Mouse (Mus musculus) kidney, postnatal 0 days (tissue): ENCODE measurements around the gene Tex14. TPM values are rescaled to one million over a fixed set of nuclear protein-coding genes. Genes with fewer than 3 reads are reported as not detected.
"Not testable (repeated sequence)": the region's sequence is repeated elsewhere in the genome, so short reads cannot be mapped to it uniquely, and the experiment has no call there.

Source experiments
- ATAC-seq: fragments of 200-750 bp; cut with Nextera tagmentation; replicated peaks from 2 replicates; pipeline ENCODE4 v1.8.0; 2017; ENCODE audit warnings: low read depth, moderate number of reproducible peaks, moderate TSS enrichment, moderate library complexity; ENCODE audit not compliant: low FRiP score
- DNase-seq: peaks from one replicate; pipeline ENCODE4 v3.0.0-alpha.2; 2016; ENCODE audit warnings: low spot score
- H3K27ac ChIP-seq: fragments of 300-500 bp; sonication (generic); 2 replicates; pipeline ENCODE4 v1.5.1; 2014; ENCODE audit warnings: mild to moderate bottlenecking
- H3K27me3 ChIP-seq: fragments of 300-500 bp; sonication (generic); 2 replicates; pipeline ENCODE4 v1.6.1; 2014; ENCODE audit warnings: low read length, mixed read lengths; ENCODE audit not compliant: insufficient read depth
- H3K36me3 ChIP-seq: fragments of 300-500 bp; sonication (generic); 2 replicates; pipeline ENCODE4 v1.6.1; 2014; ENCODE audit warnings: low read length, mixed read lengths; ENCODE audit not compliant: insufficient read depth
- H3K4me1 ChIP-seq: fragments of 300-500 bp; sonication (generic); replicated peaks from 2 replicates; pipeline ENCODE4 v1.6.1; 2014; ENCODE audit warnings: antibody characterized with exemption, low read length, mixed read lengths; ENCODE audit not compliant: insufficient read depth
- H3K4me2 ChIP-seq: fragments of 300-500 bp; sonication (generic); 2 replicates; pipeline ENCODE4 v1.6.1; 2014; ENCODE audit warnings: mild to moderate bottlenecking, low read length, moderate library complexity, mixed read lengths
- H3K4me3 ChIP-seq: fragments of 300-500 bp; sonication (generic); replicated peaks from 2 replicates; pipeline ENCODE4 v1.5.1; 2014; ENCODE audit warnings: low read depth, low read length
- H3K9ac ChIP-seq: fragments of 300-500 bp; sonication (generic); 2 replicates; pipeline ENCODE4 v1.6.1; 2014; ENCODE audit warnings: low read depth, low read length
- H3K9me3 ChIP-seq: fragments of 300-500 bp; sonication (generic); replicated peaks from 2 replicates; pipeline ENCODE4 v1.6.1; 2016; ENCODE audit warnings: low read length, inconsistent platforms, mixed read lengths
- CTCF ChIP-seq: IDR thresholded peaks from 2 replicates; pipeline ENCODE4 v1.5.1; 2016; ENCODE audit warnings: antibody characterized with exemption, low read depth, mild to moderate bottlenecking, moderate library complexity
- WGBS: fragments of 180-500 bp; shearing (Covaris S2); extraction: QIAGEN DNeasy Blood & Tissue Kit; methylation state at CpG from one replicate; pipeline ENCODE4 v1.1.7; 2014; 5-methylcytosine and 5-hydroxymethylcytosine counted together
- polyA plus RNA-seq: library from polyadenylated mRNA; unstranded; fragments of >200 nt; fragmentation: Nextera tagmentation; extraction: Ambion mirVana; gene quantifications from 2 replicates; pipeline ENCODE4 v1.2.1, GENCODE M21; 2015

The Tex14 gene
- polyA plus RNA-seq, 1 experiment from 2014 or later: 0.57 TPM

GRCm38 (mm10) chr11:87453216-87454034, 48.6 kb downstream of the Tex14 start:
- H3K4me3 ChIP-seq: no peak overlapping the region
- TF ChIP-seq CTCF: no peak
- no peak overlapping the region for H3K9ac ChIP-seq
- 11% methylated on average over 13 of the region's 13 CpGs for WGBS
- no peaks in the 10 kb centered on the region for H3K36me3 ChIP-seq
- 0 out of 2 replicates have a peak, but pooled peaks cover 11% of the 10 kb centered on the region for H3K4me1 ChIP-seq
- no peaks in the 10 kb centered on the region for H3K9me3 ChIP-seq
- peak overlapping the region; percentile 23; the same call in 1 of the 2 replicates for H3K4me2 ChIP-seq
- H3K27ac ChIP-seq: no peak overlapping the region
- ATAC-seq: no peak
- DNase-seq: peak; percentile 58
- H3K27me3 ChIP-seq: no peaks in the 10 kb centered on the region

- H3K4me3 ChIP-seq: no peak overlapping the region
- H3K36me3 ChIP-seq: no peaks in the 10 kb centered on the region
- no peak for TF ChIP-seq CTCF
- no peak overlapping the region for H3K9ac ChIP-seq
- no peaks in the 10 kb centered on the region for H3K27me3 ChIP-seq
- 89% methylated on average over 2 of the region's 2 CpGs for WGBS
- H3K4me1 ChIP-seq: 0 out of 2 replicates have a peak, but pooled peaks cover 11% of the 10 kb centered on the region
- DNase-seq (no peak), ATAC-seq (no peak)
- no peak overlapping the region for H3K4me2 ChIP-seq
- no peak overlapping the region for H3K27ac ChIP-seq
- H3K9me3 ChIP-seq: no peaks in the 10 kb centered on the region
These were observed 49.3 kb downstream of the Tex14 start for GRCm38 (mm10) chr11:87454035-87454690.

- H3K27me3 ChIP-seq: no peaks in the 10 kb centered on the region
- H3K9ac ChIP-seq: no peak overlapping the region
- H3K27ac ChIP-seq: no peak overlapping the region
- DNase-seq (no peak), ATAC-seq (no peak)
- H3K4me2 ChIP-seq: no peak overlapping the region
- H3K4me3 ChIP-seq: no peak overlapping the region
- H3K4me1 ChIP-seq: 0 out of 2 replicates have a peak, but pooled peaks cover 11% of the 10 kb centered on the region
- no peaks in the 10 kb centered on the region for H3K36me3 ChIP-seq
- no peaks in the 10 kb centered on the region for H3K9me3 ChIP-seq
- WGBS: 89% methylated on average over 5 of the region's 5 CpGs
- TF ChIP-seq CTCF: no peak
These were observed 50.7 kb downstream of the Tex14 start for GRCm38 (mm10) chr11:87455573-87455972.

GRCm38 (mm10) chr11:87455984-87456383, 51.1 kb downstream of the Tex14 start:
- H3K27me3 ChIP-seq: no peaks in the 10 kb centered on the region
- WGBS: 82% methylated on average over 4 of the region's 4 CpGs
- H3K36me3 ChIP-seq: no peaks in the 10 kb centered on the region
- TF ChIP-seq CTCF: no peak
- H3K4me2 ChIP-seq: no peak overlapping the region
- 0 out of 2 replicates have a peak, but pooled peaks cover 11% of the 10 kb centered on the region for H3K4me1 ChIP-seq
- no peak for DNase-seq
- H3K27ac ChIP-seq: no peak overlapping the region
- H3K9ac ChIP-seq: no peak overlapping the region
- no peak overlapping the region for H3K4me3 ChIP-seq
- ATAC-seq: no peak
- no peaks in the 10 kb centered on the region for H3K9me3 ChIP-seq

- Histone ChIP-seq H3K4me2 (no peak overlapping the region), H3K9me3 (no peaks in the 10 kb centered on the region), H3K4me3 (no peak overlapping the region), H3K4me1 (no peaks in the 10 kb centered on the region), H3K27ac (no peak overlapping the region), H3K9ac (no peak overlapping the region), H3K36me3 (no peaks in the 10 kb centered on the region), H3K27me3 (no peaks in the 10 kb centered on the region)
- DNase-seq (no peak), ATAC-seq (no peak)
- no peak for TF ChIP-seq CTCF
- 92% methylated on average over 6 of the region's 6 CpGs for WGBS
These were observed 55.7 kb downstream of the Tex14 start for GRCm38 (mm10) chr11:87460566-87460965.

GRCm38 (mm10) chr11:87461780-87462460, 57.1 kb downstream of the Tex14 start:
- H3K27ac ChIP-seq, H3K4me3 ChIP-seq, H3K9me3 ChIP-seq, H3K4me1 ChIP-seq, H3K9ac ChIP-seq, H3K36me3 ChIP-seq, H3K27me3 ChIP-seq: not testable (repeated sequence)
- H3K4me2 ChIP-seq: peak overlapping the region; percentile 38; the same call in 1 of the 2 replicates
- DNase-seq: peak; percentile 69
- WGBS: under 1% methylated on average over 20 of the region's 58 CpGs
- ATAC-seq: peak; percentile 98
